Mouse (Mus musculus): ENCODE data around the gene Slc39a11. TPM values are rescaled to one million over a fixed set of nuclear protein-coding genes. Genes with fewer than 3 reads are reported as not detected.

The Slc39a11 gene
- polyA plus RNA-seq, 1 experiment from 2014 or later: 20.4 TPM

GRCm38 (mm10) chr11:113297765-113298164 lies 352.1 kb downstream of the Slc39a11 start:
- peak; percentile 73 for DNase-seq (ENCODE audit: low spot score)
- Histone ChIP-seq H3K27ac (replicated peaks) (0 out of 2 replicates have a peak overlapping the region, but pooled peaks have one; percentile 6), H3K36me3 (no peaks in the 10 kb centered on the region), H3K27me3 (ENCODE audit: low read depth, poor library complexity, severe bottlenecking) (peaks cover 23% of the 10 kb centered on the region), H3K4me3 (no peak overlapping the region), H3K4me1 (peaks cover 20% of the 10 kb centered on the region), H3K9me3 (replicated peaks) (no peaks in the 10 kb centered on the region)
- 17% methylated on average over 2 of the region's 2 CpGs for WGBS

GRCm38 (mm10) chr11:113296912-113297625 lies 352.8 kb downstream of the Slc39a11 start:
- DNase-seq (ENCODE audit: low spot score): no peak
- no peak overlapping the region for H3K4me3 ChIP-seq
- H3K4me1 ChIP-seq: peaks cover 27% of the 10 kb centered on the region
- no peaks in the 10 kb centered on the region for H3K9me3 ChIP-seq (replicated peaks)
- peaks cover 23% of the 10 kb centered on the region for H3K27me3 ChIP-seq (ENCODE audit: low read depth, poor library complexity, severe bottlenecking)
- no peak overlapping the region for H3K27ac ChIP-seq (replicated peaks)
- H3K36me3 ChIP-seq: no peaks in the 10 kb centered on the region
- 91% methylated on average over 22 of the region's 22 CpGs for WGBS

DNA sequence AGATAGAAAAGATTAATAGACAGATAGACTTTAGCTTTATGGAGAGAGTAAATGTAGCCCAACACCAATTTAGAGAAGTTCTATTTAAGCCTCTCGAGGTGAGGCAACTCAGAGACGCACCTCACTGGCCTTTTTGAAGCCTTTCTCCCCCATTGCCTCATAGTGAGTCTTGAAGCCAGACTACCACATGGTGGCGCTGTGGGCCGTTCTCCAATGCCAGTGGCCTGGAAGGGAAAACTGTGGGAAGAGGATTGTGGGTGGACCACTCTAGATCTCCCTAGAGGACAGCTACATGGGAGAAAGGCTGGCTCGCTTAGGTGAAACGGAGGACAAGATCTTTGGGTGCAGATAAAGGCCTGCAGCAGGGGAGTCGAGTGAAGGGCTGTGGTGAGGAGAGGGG lies 353.7 kb downstream of the Slc39a11 start:
- Histone ChIP-seq H3K27ac (replicated peaks) (0 out of 2 replicates have a peak overlapping the region, but pooled peaks have one; percentile 17), H3K9me3 (replicated peaks) (no peaks in the 10 kb centered on the region), H3K27me3 (ENCODE audit: low read depth, poor library complexity, severe bottlenecking) (peaks cover 28% of the 10 kb centered on the region), H3K4me3 (no peak overlapping the region), H3K36me3 (no peaks in the 10 kb centered on the region), H3K4me1 (peaks cover 35% of the 10 kb centered on the region)
- peak; percentile 77 for DNase-seq (ENCODE audit: low spot score)
- WGBS: 34% methylated on average over 7 of the region's 7 CpGs

DNA sequence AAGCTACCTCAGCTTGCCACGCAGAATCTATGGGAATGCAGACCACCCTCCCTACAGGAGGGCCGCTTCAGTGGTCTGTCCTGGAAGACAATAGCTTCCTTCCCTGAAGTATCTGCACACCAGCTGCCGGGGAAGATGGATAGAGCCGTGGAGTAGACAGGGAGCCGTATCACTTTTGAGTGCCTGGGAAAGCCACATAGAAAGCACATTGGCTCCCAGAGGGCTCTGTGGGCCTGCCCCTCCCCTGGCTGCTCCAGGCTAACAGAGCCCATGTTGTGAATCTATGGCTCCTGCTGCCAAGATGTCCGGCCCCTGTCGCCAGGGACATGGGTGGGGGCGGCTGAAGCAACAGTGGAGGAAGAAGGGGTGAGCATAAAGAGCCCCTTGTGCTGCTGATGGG lies 355.4 kb downstream of the Slc39a11 start:
- peak overlapping the region; percentile 55 for H3K27ac ChIP-seq (replicated peaks)
- 70% methylated on average over 8 of the region's 8 CpGs for WGBS
- H3K4me1 ChIP-seq: peaks cover 40% of the 10 kb centered on the region
- H3K36me3 ChIP-seq: no peaks in the 10 kb centered on the region
- DNase-seq (ENCODE audit: low spot score): no peak
- H3K9me3 ChIP-seq (replicated peaks): no peaks in the 10 kb centered on the region
- no peak overlapping the region for H3K4me3 ChIP-seq
- H3K27me3 ChIP-seq (ENCODE audit: low read depth, poor library complexity, severe bottlenecking): peaks cover 35% of the 10 kb centered on the region

GRCm38 (mm10) chr11:113292906-113293614 lies 356.8 kb downstream of the Slc39a11 start:
- no peaks in the 10 kb centered on the region for H3K9me3 ChIP-seq (replicated peaks)

DNA sequence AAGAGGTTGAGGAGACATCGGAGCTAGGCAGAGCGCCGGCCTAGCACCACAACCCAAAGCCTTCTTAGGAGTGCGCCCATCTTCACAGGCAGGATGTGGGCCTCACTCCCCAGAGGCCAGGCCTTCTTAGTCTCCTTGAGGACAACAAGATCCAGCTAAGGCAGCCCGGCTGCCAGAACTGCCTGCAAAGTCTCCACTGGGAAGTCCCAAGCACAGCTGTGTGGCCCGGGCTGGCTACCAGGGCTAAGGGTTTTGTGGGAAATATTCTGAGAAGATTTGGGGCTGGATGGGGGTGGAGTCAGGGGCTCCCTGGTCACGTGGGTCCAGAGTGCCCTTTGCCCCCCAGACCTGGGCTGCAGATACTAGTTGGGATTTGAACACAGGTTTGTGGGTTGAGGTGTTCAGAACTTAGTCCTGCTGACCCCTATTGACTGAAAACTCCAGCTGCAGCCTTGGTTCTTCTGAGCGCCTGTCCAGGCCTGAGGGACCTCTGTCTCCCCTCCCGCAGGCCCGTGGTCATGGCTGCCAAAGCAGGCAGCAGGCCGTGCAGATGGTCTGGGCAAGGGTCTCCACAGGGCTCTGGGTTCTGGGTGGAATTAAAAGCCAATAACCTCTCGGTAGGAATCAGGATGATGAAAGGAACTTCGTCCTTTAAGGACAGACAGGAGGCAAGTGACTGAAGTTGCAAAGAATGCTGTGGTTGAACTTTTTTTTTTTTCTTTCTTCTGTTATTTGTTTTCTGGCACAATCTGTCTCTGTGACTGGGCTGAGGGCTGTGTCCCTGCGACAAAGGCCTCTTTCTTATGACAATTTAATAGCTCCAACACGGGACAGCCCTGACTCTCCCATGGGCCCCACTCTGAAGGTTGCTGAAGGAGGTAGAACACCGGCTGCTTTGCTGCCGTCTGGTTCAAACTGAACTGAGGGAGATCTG lies 357.8 kb downstream of the Slc39a11 start:
- 61% methylated on average over 17 of the region's 17 CpGs for WGBS
- no peaks in the 10 kb centered on the region for H3K36me3 ChIP-seq
- peaks cover 39% of the 10 kb centered on the region for H3K4me1 ChIP-seq
- DNase-seq (ENCODE audit: low spot score): no peak
- H3K4me3 ChIP-seq: no peak overlapping the region
- H3K27ac ChIP-seq (replicated peaks): peak overlapping the region; percentile 50
- H3K27me3 ChIP-seq (ENCODE audit: low read depth, poor library complexity, severe bottlenecking): peaks cover 45% of the 10 kb centered on the region
- no peaks in the 10 kb centered on the region for H3K9me3 ChIP-seq (replicated peaks)

More at GRCm38 (mm10) chr11:113292906-113293614, 356.8 kb downstream of the Slc39a11 start:
- Histone ChIP-seq H3K4me1 (peaks cover 39% of the 10 kb centered on the region), H3K36me3 (no peaks in the 10 kb centered on the region), H3K27ac (replicated peaks) (0 out of 2 replicates have a peak overlapping the region, but pooled peaks have one; percentile 50), H3K27me3 (ENCODE audit: low read depth, poor library complexity, severe bottlenecking) (peaks cover 42% of the 10 kb centered on the region), H3K4me3 (no peak overlapping the region)
- 81% methylated on average over 13 of the region's 13 CpGs for WGBS
- DNase-seq (ENCODE audit: low spot score): no peak

- no peak overlapping the region; the same call in 1 of the 2 replicates for H3K27ac ChIP-seq (replicated peaks)
- 87% methylated on average over 14 of the region's 14 CpGs for WGBS
- peaks cover 39% of the 10 kb centered on the region for H3K4me1 ChIP-seq
- no peaks in the 10 kb centered on the region for H3K9me3 ChIP-seq (replicated peaks)
- no peaks in the 10 kb centered on the region for H3K36me3 ChIP-seq
- H3K4me3 ChIP-seq: no peak overlapping the region
- DNase-seq (ENCODE audit: low spot score): no peak
- H3K27me3 ChIP-seq (ENCODE audit: low read depth, poor library complexity, severe bottlenecking): peaks cover 50% of the 10 kb centered on the region
These were observed 359.0 kb downstream of the Slc39a11 start for GRCm38 (mm10) chr11:113290911-113291310.

DNA sequence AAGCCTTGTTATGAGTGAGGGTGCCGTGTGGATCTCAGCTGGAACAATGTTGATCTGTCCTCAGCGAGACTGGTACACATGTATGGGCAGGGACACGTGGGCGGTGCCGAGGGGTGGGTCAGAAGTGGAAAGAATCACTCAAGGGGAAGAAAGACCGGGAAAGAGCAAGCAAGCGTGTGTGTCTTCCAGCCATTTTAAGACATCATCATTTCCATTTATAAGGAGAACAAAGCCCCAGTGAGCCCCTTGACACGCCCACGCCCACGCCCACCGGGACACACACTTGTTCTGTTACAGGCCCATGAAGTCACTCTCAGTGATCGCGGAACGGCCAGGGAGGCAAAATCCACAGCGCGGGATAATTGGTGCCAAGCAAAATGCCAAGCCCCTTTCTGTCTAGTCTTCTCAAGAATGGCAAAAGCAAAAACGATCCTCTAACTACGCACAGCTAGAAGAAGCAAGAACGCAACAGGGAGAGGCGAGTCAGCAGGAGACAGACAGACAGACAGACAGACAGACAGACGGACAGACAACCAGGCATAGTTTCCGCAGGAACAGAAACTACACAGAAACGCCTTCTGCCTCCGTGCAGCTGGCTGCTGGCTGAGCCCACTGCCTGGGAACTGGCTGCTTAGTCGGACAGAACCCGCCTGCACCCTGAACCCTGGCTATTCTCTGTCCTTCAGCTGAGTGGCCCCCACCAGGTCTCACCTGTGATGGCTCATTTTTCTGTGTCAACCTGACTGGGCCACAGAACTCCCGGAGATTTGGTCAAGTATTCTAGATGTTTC lies 364.7 kb downstream of the Slc39a11 start:
- no peak for DNase-seq (ENCODE audit: low spot score)
- H3K4me3 ChIP-seq: no peak overlapping the region
- no peak overlapping the region for H3K27ac ChIP-seq (replicated peaks)
- 79% methylated on average over 27 of the region's 27 CpGs for WGBS
- H3K36me3 ChIP-seq: no peaks in the 10 kb centered on the region
- H3K27me3 ChIP-seq (ENCODE audit: low read depth, poor library complexity, severe bottlenecking): peaks cover 65% of the 10 kb centered on the region
- no peaks in the 10 kb centered on the region for H3K9me3 ChIP-seq (replicated peaks)
- peaks cover 28% of the 10 kb centered on the region for H3K4me1 ChIP-seq

DNA sequence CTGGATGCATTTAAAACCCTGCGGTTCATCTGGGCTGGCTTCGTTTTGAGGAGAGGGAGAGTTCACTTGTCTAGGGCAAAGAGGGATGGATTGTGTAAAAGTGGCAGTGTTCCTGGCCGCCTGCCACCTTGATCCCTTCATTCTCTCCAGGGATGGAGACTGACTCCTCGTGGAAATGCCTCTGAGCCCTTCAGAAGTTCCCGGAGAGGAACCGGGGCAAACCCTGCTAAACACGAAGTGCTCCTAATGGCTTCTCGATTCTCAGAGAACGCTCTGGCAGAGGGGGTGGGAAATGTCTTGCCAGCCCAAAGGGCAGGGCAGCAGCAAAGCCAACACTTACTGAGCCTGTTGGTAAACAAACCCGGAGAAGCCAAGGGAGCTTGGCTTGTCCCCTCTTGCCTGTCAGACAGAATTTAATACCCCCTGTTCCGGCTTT lies 366.5 kb downstream of the Slc39a11 start:
- Histone ChIP-seq H3K36me3 (no peaks in the 10 kb centered on the region), H3K9me3 (replicated peaks) (no peaks in the 10 kb centered on the region), H3K4me3 (no peak overlapping the region), H3K4me1 (peaks cover 32% of the 10 kb centered on the region), H3K27ac (replicated peaks) (0 out of 2 replicates have a peak overlapping the region, but pooled peaks have one; percentile 33), H3K27me3 (ENCODE audit: low read depth, poor library complexity, severe bottlenecking) (peaks cover 55% of the 10 kb centered on the region)
- no peak for DNase-seq (ENCODE audit: low spot score)
- WGBS: 42% methylated on average over 11 of the region's 11 CpGs

- no peaks in the 10 kb centered on the region for H3K9me3 ChIP-seq (replicated peaks)
- no peak overlapping the region for H3K4me3 ChIP-seq
- H3K4me1 ChIP-seq: peaks cover 25% of the 10 kb centered on the region
- peak overlapping the region; percentile 33; the same call in 1 of the 2 replicates for H3K27ac ChIP-seq (replicated peaks)
- DNase-seq (ENCODE audit: low spot score): no peak
- WGBS: 94% methylated on average over 6 of the region's 6 CpGs
- H3K27me3 ChIP-seq (ENCODE audit: low read depth, poor library complexity, severe bottlenecking): peaks cover 20% of the 10 kb centered on the region; the same call in 1 of the 2 replicates
- no peaks in the 10 kb centered on the region for H3K36me3 ChIP-seq
These were observed 371.6 kb downstream of the Slc39a11 start for GRCm38 (mm10) chr11:113278238-113278637.

GRCm38 (mm10) chr11:113277034-113277612 lies 372.8 kb downstream of the Slc39a11 start:
- DNase-seq (ENCODE audit: low spot score): no peak
- no peak overlapping the region for H3K4me3 ChIP-seq
- no peaks in the 10 kb centered on the region for H3K9me3 ChIP-seq (replicated peaks)
- 72% methylated on average over 10 of the region's 10 CpGs for WGBS
- no peak overlapping the region for H3K27ac ChIP-seq (replicated peaks)
- peaks cover 15% of the 10 kb centered on the region for H3K4me1 ChIP-seq
- H3K27me3 ChIP-seq (ENCODE audit: low read depth, poor library complexity, severe bottlenecking): peaks cover 11% of the 10 kb centered on the region; the same call in 1 of the 2 replicates
- no peaks in the 10 kb centered on the region for H3K36me3 ChIP-seq
